In genomic region chr2:38013839-38014365, GRCm38 (mm10) we compare ENCODE assay signal across 8 mouse cellular contexts.
A peak's percentile ranks its signal among the peaks of the same experiment; 100 is the strongest.
DNase-seq lines count a peak whose midpoint lies in the region; ATAC-seq and TF ChIP-seq lines count a peak whose summit lies in the region.
"Had no signal": no experiment of that assay in that cellular context is flagged by ENCODE, and none has a peak within 500 bp of the region (broad histone marks: within the 10 kb centered on the region; RNA-seq: fewer than 3 reads in every experiment).

No protein-coding gene starts in this region.

- no peak overlapping the region for H3K4me2 ChIP-seq in kidney, embryonic 16.5 days (replicated peaks; ENCODE audit: low read depth, low read length)
- no peak overlapping the region for H3K4me2 ChIP-seq in limb, embryonic 14.5 days (replicated peaks; ENCODE audit: low read depth, low read length, severe bottlenecking)
- H3K4me2 ChIP-seq: liver, embryonic 15.5 days had no signal

- no peaks in the 10 kb centered on the region for H3K27me3 ChIP-seq in kidney, embryonic 16.5 days (ENCODE audit: insufficient read depth, low read length)
- H3K27me3 ChIP-seq in limb, embryonic 14.5 days (ENCODE audit: control insufficient read depth, insufficient read depth, low read length), result no peaks in the 10 kb centered on the region
- H3K27me3 ChIP-seq: liver, embryonic 15.5 days had no signal

- ATAC-seq in kidney, embryonic 16.5 days (ENCODE audit: low FRiP score, low TSS enrichment), result peak; percentile 75
- ATAC-seq in limb, embryonic 14.5 days (ENCODE audit: low FRiP score, low read depth), result peak; percentile 57; the same call in 1 of the 2 replicates

- H3K4me1 ChIP-seq in kidney, embryonic 16.5 days (ENCODE audit: insufficient read depth, low read length), result peaks cover 8% of the 10 kb centered on the region; the same call in 1 of the 2 replicates
- H3K4me1 ChIP-seq in limb, embryonic 14.5 days (ENCODE audit: control insufficient read depth, insufficient read depth, low read length), result peaks cover 5% of the 10 kb centered on the region; the same call in 1 of the 2 replicates
- H3K4me1 ChIP-seq: liver, embryonic 15.5 days had no signal

- no peak overlapping the region for H3K27ac ChIP-seq in kidney, embryonic 16.5 days (ENCODE audit: low read length)
- H3K27ac ChIP-seq in limb, embryonic 14.5 days (replicated peaks; ENCODE audit: low read depth, low read length), result no peak overlapping the region
- H3K27ac ChIP-seq: liver, embryonic 15.5 days had no signal

- no peaks in the 10 kb centered on the region for H3K9me3 ChIP-seq in kidney, embryonic 16.5 days (ENCODE audit: low read length)
- no peaks in the 10 kb centered on the region for H3K9me3 ChIP-seq in limb, embryonic 14.5 days (ENCODE audit: control insufficient read depth, low read length)
- H3K9me3 ChIP-seq: liver, embryonic 15.5 days had no signal

- no peaks in the 10 kb centered on the region for H3K36me3 ChIP-seq in kidney, embryonic 16.5 days (ENCODE audit: insufficient read depth, low read length)
- H3K36me3 ChIP-seq in limb, embryonic 14.5 days (ENCODE audit: control insufficient read depth, insufficient read depth, low read length), result no peaks in the 10 kb centered on the region
- H3K36me3 ChIP-seq: liver, embryonic 15.5 days had no signal

- peak; percentile 28 for DNase-seq in adrenal gland, postnatal 25 days
- DNase-seq in cerebellum, adult 9-10 months, result peak; percentile 88
- peak; percentile 8 for DNase-seq in gastrocnemius, postnatal 14 days
- peak; percentile 72 for DNase-seq in limb, embryonic 14.5 days (ENCODE audit: low spot score)
- DNase-seq in ovary, postnatal 14 days (ENCODE audit: low spot score), result peak; percentile 36
- no peak for DNase-seq in thymus, postnatal 0 days (ENCODE audit: low spot score)

- H3K4me3 ChIP-seq in kidney, embryonic 16.5 days (ENCODE audit: low read length), result no peak overlapping the region
- no peak overlapping the region for H3K4me3 ChIP-seq in limb, embryonic 14.5 days (replicated peaks; ENCODE audit: low read length)
- H3K4me3 ChIP-seq: liver, embryonic 15.5 days had no signal

- TF ChIP-seq POLR2A in limb, embryonic 14.5 days (IDR thresholded peaks at IDR 0.05; ENCODE audit: borderline replicate concordance, extremely low read depth, insufficient read depth, insufficient read length), result no peak

- intact Hi-C loops in gastrocnemius, postnatal 14 days (cut with DNase I; ENCODE audit: low total_unique reads), result no loop called here

- no peak overlapping the region for H3K9ac ChIP-seq in kidney, embryonic 16.5 days (replicated peaks; ENCODE audit: low read length)
- no peak overlapping the region for H3K9ac ChIP-seq in limb, embryonic 14.5 days (ENCODE audit: low read depth, low read length, severe bottlenecking)
- H3K9ac ChIP-seq: liver, embryonic 15.5 days had no signal

- WGBS in kidney, embryonic 16.5 days, result 37% methylated on average over 5 of the region's 5 CpGs
- WGBS in limb, embryonic 14.5 days, result 49% methylated on average over 5 of the region's 5 CpGs
